Mouse (Mus musculus): ENCODE results near the gene Tmprss6. TPM values are rescaled to one million over a fixed set of nuclear protein-coding genes. Genes with fewer than 3 reads are reported as not detected.
A peak's percentile ranks its signal among the peaks of the same experiment; 100 is the strongest.

The Tmprss6 gene
- polyA plus RNA-seq, 1 experiment from 2014 or later: 22.0 TPM

- Histone ChIP-seq H3K4me3 (replicated peaks) (no peak overlapping the region), H3K27me3 (peaks cover 34% of the 10 kb centered on the region), H3K4me2 (peak overlapping the region; percentile 26), H3K27ac (replicated peaks) (peak overlapping the region; percentile 73), H3K36me3 (replicated peaks) (peaks cover 37% of the 10 kb centered on the region), H3K9me3 (replicated peaks) (no peaks in the 10 kb centered on the region), H3K4me1 (replicated peaks) (peaks cover 60% of the 10 kb centered on the region), H3K9ac (0 out of 2 replicates have a peak overlapping the region, but pooled peaks have one; percentile 3)
- 0 out of 2 replicates have a peak, but pooled peaks have one; percentile 3 for ATAC-seq (ENCODE audit: insufficient read depth)
- 61% methylated on average over 4 of the region's 4 CpGs for WGBS (ENCODE audit: insufficient replicate concordance)
These were observed 51.5 kb downstream of the Tmprss6 start for GRCm38 (mm10) chr15:78416937-78417336.

GRCm38 (mm10) chr15:78414157-78414556 lies 54.3 kb downstream of the Tmprss6 start:
- H3K36me3 ChIP-seq (replicated peaks): peaks cover 58% of the 10 kb centered on the region
- peak overlapping the region; percentile 96 for H3K4me2 ChIP-seq
- 90% methylated on average over 8 of the region's 8 CpGs for WGBS (ENCODE audit: insufficient replicate concordance)
- peak overlapping the region; percentile 61 for H3K9ac ChIP-seq
- H3K27me3 ChIP-seq: peaks cover 30% of the 10 kb centered on the region
- H3K4me1 ChIP-seq (replicated peaks): peaks cover 88% of the 10 kb centered on the region
- H3K27ac ChIP-seq (replicated peaks): peak overlapping the region; percentile 99
- no peak for ATAC-seq (ENCODE audit: insufficient read depth)
- H3K9me3 ChIP-seq (replicated peaks): no peaks in the 10 kb centered on the region
- H3K4me3 ChIP-seq (replicated peaks): no peak overlapping the region

GRCm38 (mm10) chr15:78413719-78414117 lies 54.7 kb downstream of the Tmprss6 start:
- peak overlapping the region; percentile 96 for H3K4me2 ChIP-seq
- H3K9me3 ChIP-seq (replicated peaks): no peaks in the 10 kb centered on the region
- H3K4me3 ChIP-seq (replicated peaks): peak overlapping the region; percentile 31
- 22% methylated on average over 1 of the region's 1 CpGs for WGBS (ENCODE audit: insufficient replicate concordance)
- peaks cover 91% of the 10 kb centered on the region for H3K4me1 ChIP-seq (replicated peaks)
- peaks cover 60% of the 10 kb centered on the region for H3K36me3 ChIP-seq (replicated peaks)
- peaks cover 26% of the 10 kb centered on the region for H3K27me3 ChIP-seq
- H3K27ac ChIP-seq (replicated peaks): peak overlapping the region; percentile 99
- H3K9ac ChIP-seq: peak overlapping the region; percentile 61
- ATAC-seq (ENCODE audit: insufficient read depth): peak; percentile 38

DNA sequence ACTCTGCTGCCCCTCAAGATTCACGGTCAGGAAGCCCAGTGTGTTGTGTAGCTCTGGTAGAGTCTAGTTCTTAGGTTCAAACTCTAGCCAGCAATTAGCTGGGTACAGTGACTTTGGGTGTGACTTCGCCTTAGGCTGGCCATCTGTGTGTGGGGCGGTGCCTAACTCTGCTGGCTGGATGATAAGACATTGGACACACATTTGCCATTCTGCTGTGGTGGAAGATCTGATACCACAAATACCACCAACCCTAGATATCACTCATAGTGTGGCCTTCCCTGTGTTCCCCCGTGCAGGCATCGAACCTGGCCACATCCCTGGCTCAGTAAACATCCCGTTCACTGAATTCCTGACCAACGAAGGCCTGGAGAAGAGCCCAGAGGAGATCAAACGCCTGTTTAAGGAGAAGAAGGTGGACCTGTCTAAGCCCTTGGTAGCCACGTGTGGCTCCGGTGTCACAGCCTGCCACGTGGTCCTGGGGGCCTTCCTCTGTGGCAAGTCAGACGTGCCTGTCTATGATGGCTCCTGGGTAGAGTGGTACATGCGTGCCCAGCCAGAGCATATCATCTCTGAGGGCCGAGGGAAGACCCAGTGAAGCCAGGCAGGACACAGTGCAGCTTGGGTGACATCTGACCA lies 55.2 kb downstream of the Tmprss6 start:
- Histone ChIP-seq H3K4me2 (peak overlapping the region; percentile 96), H3K9ac (peak overlapping the region; percentile 61), H3K9me3 (replicated peaks) (no peaks in the 10 kb centered on the region), H3K27ac (replicated peaks) (peak overlapping the region; percentile 99), H3K27me3 (peaks cover 21% of the 10 kb centered on the region), H3K36me3 (replicated peaks) (peaks cover 64% of the 10 kb centered on the region), H3K4me1 (replicated peaks) (peaks cover 93% of the 10 kb centered on the region), H3K4me3 (replicated peaks) (peak overlapping the region; percentile 31)
- 32% methylated on average over 14 of the region's 14 CpGs for WGBS (ENCODE audit: insufficient replicate concordance)
- peak; percentile 94 for ATAC-seq (ENCODE audit: insufficient read depth)

- peak overlapping the region; percentile 99 for H3K27ac ChIP-seq (replicated peaks)
- peaks cover 89% of the 10 kb centered on the region for H3K4me1 ChIP-seq (replicated peaks)
- ATAC-seq (ENCODE audit: insufficient read depth): no peak
These were observed 58.8 kb downstream of the Tmprss6 start for GRCm38 (mm10) chr15:78409570-78410052.

DNA sequence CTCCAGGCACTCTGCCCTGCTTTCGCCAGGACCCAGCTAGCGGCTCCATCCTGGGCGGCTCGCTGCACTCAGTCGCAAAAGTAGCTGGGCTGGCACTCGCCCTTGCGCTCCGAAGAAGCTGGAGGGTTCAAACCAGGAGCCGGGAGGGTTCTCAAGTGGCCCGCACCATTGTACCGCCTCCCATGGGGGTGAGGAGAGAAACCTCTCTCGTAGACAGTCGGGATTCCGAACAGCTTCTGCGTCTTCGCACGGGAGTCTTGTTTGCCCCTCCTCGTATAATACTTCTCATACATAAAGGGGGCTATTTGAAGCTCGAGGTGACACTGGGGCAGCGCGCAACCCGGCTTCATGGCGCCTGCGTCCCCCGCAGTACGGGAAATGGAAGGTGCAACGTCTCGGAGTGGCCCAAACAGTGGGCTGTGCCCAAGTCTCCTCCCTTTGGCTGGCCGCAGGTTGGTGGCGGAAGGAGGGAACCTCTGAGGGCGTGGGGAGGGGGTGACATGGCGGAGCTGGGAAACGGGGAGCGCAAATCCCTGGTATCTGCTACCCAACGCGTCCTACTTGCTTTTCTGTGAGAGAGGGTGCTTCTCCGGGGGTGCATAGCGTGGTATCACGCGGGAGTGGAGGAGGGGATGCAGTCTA lies 62.0 kb downstream of the Tmprss6 start, which contains the start of gene Mpst:
Gene Mpst (plus strand): TSS at position 124 of the 642 bp plus-strand sequence.
- Histone ChIP-seq H3K9ac (peak within 1 kb of the TSS; percentile 93), H3K4me1 (replicated peaks) (peaks cover 89% of the 10 kb centered on the region), H3K9me3 (replicated peaks) (no peaks in the 10 kb centered on the region), H3K27ac (replicated peaks) (peak within 1 kb of the TSS; percentile 99), H3K4me3 (replicated peaks) (peak within 1 kb of the TSS; percentile 78), H3K27me3 (peaks cover 21% of the 10 kb centered on the region), H3K36me3 (replicated peaks) (peaks cover 27% of the 10 kb centered on the region), H3K4me2 (peak within 1 kb of the TSS; percentile 96)
- ATAC-seq (ENCODE audit: insufficient read depth): peak; percentile 84
- WGBS (ENCODE audit: insufficient replicate concordance): under 1% methylated on average over 40 of the region's 40 CpGs

More at GRCm38 (mm10) chr15:78409570-78410052, 58.8 kb downstream of the Tmprss6 start:
- H3K27me3 ChIP-seq: peaks cover 21% of the 10 kb centered on the region
- WGBS (ENCODE audit: insufficient replicate concordance): 38% methylated on average over 12 of the region's 12 CpGs
- H3K4me3 ChIP-seq (replicated peaks): peak overlapping the region; percentile 45
- peak overlapping the region; percentile 96 for H3K4me2 ChIP-seq
- H3K36me3 ChIP-seq (replicated peaks): peaks cover 57% of the 10 kb centered on the region
- H3K9me3 ChIP-seq (replicated peaks): no peaks in the 10 kb centered on the region
- H3K9ac ChIP-seq: peak overlapping the region; percentile 49

GRCm38 (mm10) chr15:78405517-78406211 lies 62.8 kb downstream of the Tmprss6 start, which contains the start of gene Tst:
Gene Tst, minus strand, starts transcription at chr15:78405907.
- Histone ChIP-seq H3K4me3 (replicated peaks) (peak within 1 kb of the TSS; percentile 78), H3K4me1 (replicated peaks) (peaks cover 89% of the 10 kb centered on the region), H3K27me3 (peaks cover 15% of the 10 kb centered on the region), H3K36me3 (replicated peaks) (peaks cover 20% of the 10 kb centered on the region), H3K27ac (replicated peaks) (peak within 1 kb of the TSS; percentile 99), H3K9me3 (replicated peaks) (no peaks in the 10 kb centered on the region), H3K4me2 (peak within 1 kb of the TSS; percentile 96), H3K9ac (peak within 1 kb of the TSS; percentile 93)
- peak; percentile 61 for ATAC-seq (ENCODE audit: insufficient read depth)
- whole genome bisulfite sequencing (ENCODE audit: insufficient replicate concordance): 2% methylated on average over 34 of the region's 34 CpGs

- no peaks in the 10 kb centered on the region for H3K9me3 ChIP-seq (replicated peaks)
- peak overlapping the region; percentile 78 for H3K4me3 ChIP-seq (replicated peaks)
- ATAC-seq (ENCODE audit: insufficient read depth): no peak
- H3K4me2 ChIP-seq: peak overlapping the region; percentile 96
- H3K27ac ChIP-seq (replicated peaks): peak overlapping the region; percentile 99
- peaks cover 16% of the 10 kb centered on the region; the same call in 1 of the 2 replicates for H3K36me3 ChIP-seq (replicated peaks)
- peaks cover 85% of the 10 kb centered on the region for H3K4me1 ChIP-seq (replicated peaks)
- peaks cover 10% of the 10 kb centered on the region for H3K27me3 ChIP-seq
- peak overlapping the region; percentile 93 for H3K9ac ChIP-seq
- 45% methylated on average over 11 of the region's 11 CpGs for WGBS (ENCODE audit: insufficient replicate concordance)
These were observed 63.3 kb downstream of the Tmprss6 start for GRCm38 (mm10) chr15:78405098-78405497.

GRCm38 (mm10) chr15:78403896-78404295 lies 64.5 kb downstream of the Tmprss6 start:
- Histone ChIP-seq H3K9me3 (replicated peaks) (no peaks in the 10 kb centered on the region), H3K4me2 (peak overlapping the region; percentile 96), H3K9ac (peak overlapping the region; percentile 93), H3K27ac (replicated peaks) (peak overlapping the region; percentile 99), H3K4me1 (replicated peaks) (peaks cover 73% of the 10 kb centered on the region), H3K27me3 (no peaks in the 10 kb centered on the region), H3K4me3 (replicated peaks) (peak overlapping the region; percentile 78), H3K36me3 (replicated peaks) (peaks cover 22% of the 10 kb centered on the region; the same call in 1 of the 2 replicates)
- no peak for ATAC-seq (ENCODE audit: insufficient read depth)
- WGBS (ENCODE audit: insufficient replicate concordance): 40% methylated on average over 1 of the region's 1 CpGs

- Histone ChIP-seq H3K4me3 (replicated peaks) (peak overlapping the region; percentile 78), H3K9me3 (replicated peaks) (no peaks in the 10 kb centered on the region), H3K27me3 (no peaks in the 10 kb centered on the region), H3K36me3 (replicated peaks) (peaks cover 17% of the 10 kb centered on the region; the same call in 1 of the 2 replicates), H3K4me1 (replicated peaks) (peaks cover 67% of the 10 kb centered on the region), H3K9ac (peak overlapping the region; percentile 93), H3K4me2 (peak overlapping the region; percentile 96), H3K27ac (replicated peaks) (peak overlapping the region; percentile 99)
- peak; percentile 2; the same call in 1 of the 2 replicates for ATAC-seq (ENCODE audit: insufficient read depth)
- 54% methylated on average over 3 of the region's 3 CpGs for WGBS (ENCODE audit: insufficient replicate concordance)
These were observed 65.1 kb downstream of the Tmprss6 start for GRCm38 (mm10) chr15:78403301-78403741.
